Mouse (Mus musculus) liver, embryonic 14.5 days (tissue): ENCODE data around the gene Vegfb. TPM values are rescaled to one million over a fixed set of nuclear protein-coding genes. Genes with fewer than 3 reads are reported as not detected.

Experiments used
- ATAC-seq: fragments of 200-750 bp; cut with Nextera tagmentation; 2 replicates; pipeline ENCODE4 v1.8.0; 2017; ENCODE audit warnings: moderate number of reproducible peaks, mild to moderate bottlenecking, moderate library complexity; ENCODE audit not compliant: insufficient read depth
- DNase-seq, 3 experiments: peaks; one replicate each; pipeline ENCODE4 v3.0.0-alpha.2; 2012 to 2013; ENCODE audit warnings: low read depth in 3 of 3, low spot score in 3 of 3
- H3K27ac ChIP-seq: fragments of 300-500 bp; sonication (generic); 2 replicates; pipeline ENCODE4 v1.5.1; 2014; ENCODE audit warnings: moderate library complexity, mild to moderate bottlenecking, control low read depth, inconsistent platforms
- H3K27me3 ChIP-seq: fragments of 300-500 bp; sonication (generic); 2 replicates; pipeline ENCODE4 v1.6.1; 2014; ENCODE audit warnings: mild to moderate bottlenecking, low read length, moderate library complexity; ENCODE audit not compliant: control insufficient read depth, insufficient read depth
- H3K36me3 ChIP-seq: fragments of 300-500 bp; sonication (generic); replicated peaks from 2 replicates; pipeline ENCODE4 v1.6.1; 2014; ENCODE audit warnings: low read depth; ENCODE audit not compliant: control insufficient read depth, insufficient read depth
- H3K4me1 ChIP-seq, 2 experiments: fragments of 200-500 bp in 1 of 2; fragments of 300-500 bp in 1 of 2; sonication (generic) in 1 of 2; replicated peaks; 2 replicates each; pipeline ENCODE4 v1.6.1; 2012 to 2014; ENCODE audit warnings: antibody characterized with exemption in 1 of 2, inconsistent platforms in 1 of 2, low read length in 1 of 2; ENCODE audit not compliant: control insufficient read depth in 2 of 2, insufficient read depth in 2 of 2
- H3K4me2 ChIP-seq: fragments of 300-500 bp; sonication (generic); 2 replicates; pipeline ENCODE4 v1.6.1; 2014; ENCODE audit warnings: low read depth, mild to moderate bottlenecking, control low read depth, moderate library complexity
- H3K4me3 ChIP-seq, 2 experiments: fragments of 200-500 bp in 1 of 2; fragments of 300-500 bp in 1 of 2; sonication (generic) in 1 of 2; 2 replicates each; pipeline ENCODE4 v1.5.1; 2012 to 2014; ENCODE audit warnings: low read depth in 2 of 2, low read length in 2 of 2, mild to moderate bottlenecking in 2 of 2, control low read depth in 1 of 2, inconsistent platforms in 1 of 2, moderate library complexity in 1 of 2; ENCODE audit not compliant: insufficient read depth in 1 of 2
- H3K9ac ChIP-seq: fragments of 300-500 bp; sonication (generic); replicated peaks from 2 replicates; pipeline ENCODE4 v1.6.1; 2014; ENCODE audit warnings: mild to moderate bottlenecking, control low read depth, moderate library complexity
- H3K9me3 ChIP-seq: fragments of 300-500 bp; sonication (generic); 2 replicates; pipeline ENCODE4 v1.6.1; 2016; ENCODE audit warnings: low read length, mixed read lengths; ENCODE audit not compliant: control insufficient read depth
- CTCF ChIP-seq: IDR thresholded peaks from 2 replicates; pipeline ENCODE4 v1.5.1; 2016; ENCODE audit warnings: antibody characterized with exemption, low read depth, control low read depth
- EP300 ChIP-seq: IDR thresholded peaks from 2 replicates; pipeline ENCODE4 v1.6.1; 2016; ENCODE audit warnings: antibody characterized with exemption, low read depth
- WGBS: fragments of 180-500 bp; shearing (Covaris S2); extraction: QIAGEN DNeasy Blood & Tissue Kit; methylation state at CpG from one replicate; pipeline ENCODE4 v1.1.7; 2014; ENCODE audit not compliant: insufficient replicate concordance; 5-methylcytosine and 5-hydroxymethylcytosine counted together
- polyA plus RNA-seq, 2 experiments: library from polyadenylated mRNA; depleted of rRNA in 1 of 2; stranded (reverse) in 1 of 2; unstranded in 1 of 2; fragments of >200 nt; fragmentation: Nextera tagmentation in 1 of 2; extraction: Ambion mirVana in 1 of 2; gene quantifications; 2 replicates each; pipeline versions ENCODE4 v1.2.1 to v1.2.3; 2012 to 2014

Gene Vegfb
- polyA plus RNA-seq, 2 experiments = 7.6 to 9.5 TPM

DNA sequence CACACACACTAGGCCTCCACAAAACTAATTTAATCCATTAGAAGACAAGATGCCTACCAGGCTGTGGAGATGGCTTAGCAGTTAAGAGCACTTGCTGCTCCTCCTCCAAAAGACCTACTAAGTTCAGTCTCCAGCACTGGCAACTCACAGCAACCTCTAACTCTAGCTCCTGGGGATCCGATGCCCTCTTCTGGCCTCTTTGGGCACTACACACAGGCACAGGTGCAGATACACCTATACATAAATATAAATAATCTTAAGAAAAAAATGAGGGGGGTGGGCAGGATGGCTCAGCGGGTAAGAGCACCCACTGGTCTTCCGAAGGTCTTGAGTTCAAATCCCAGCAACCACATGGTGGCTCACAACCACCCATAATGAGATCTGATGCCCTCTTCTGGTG is 51.2 kb downstream of the Vegfb start:
- 9% methylated on average over 3 of the region's 3 CpGs for WGBS
- H3K27me3 ChIP-seq = peaks cover 47% of the 10 kb centered on the region

DNA sequence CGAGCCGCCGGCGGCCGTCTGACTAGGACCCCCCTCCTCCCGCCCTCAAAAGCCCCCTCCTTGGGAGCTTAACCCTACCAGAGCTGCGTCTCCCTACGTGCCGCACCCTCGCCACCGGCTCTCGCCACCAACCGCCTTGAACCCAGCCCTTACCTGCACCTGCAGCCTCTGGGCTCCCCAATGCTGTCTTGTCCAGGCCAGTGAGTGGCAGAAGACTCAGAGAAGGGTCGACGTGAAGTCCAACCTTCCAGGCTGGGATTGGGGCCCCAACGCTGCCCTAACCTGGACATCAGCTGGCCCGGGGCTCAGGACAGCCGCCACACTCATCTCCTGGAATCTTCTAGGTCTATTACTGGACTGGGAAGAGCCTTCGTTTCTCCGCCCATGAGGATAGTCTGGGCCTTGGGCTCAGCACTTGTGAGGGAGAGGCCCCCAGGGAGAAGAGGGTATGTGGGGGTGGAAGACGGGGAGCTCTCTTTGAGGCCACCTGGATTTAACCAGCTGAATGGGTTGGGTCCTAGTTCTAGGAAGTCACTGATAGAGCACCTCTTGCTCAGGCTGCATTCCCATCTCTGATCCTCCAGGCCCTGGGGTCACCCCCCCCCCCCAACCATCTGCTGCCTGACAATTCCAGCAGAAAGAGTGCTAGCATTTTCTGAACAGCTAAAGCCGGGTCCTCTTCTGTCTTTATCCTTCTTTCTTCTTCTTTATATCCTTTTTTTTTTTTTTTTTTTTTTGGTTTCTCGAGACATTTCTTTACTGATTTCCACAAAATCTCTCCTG is 53.1 kb downstream of the Vegfb start, which contains the start of gene Kcnk4:
Kcnk4 (minus strand) TSS at position 321 of the 783 bp plus-strand sequence.
- H3K4me1 ChIP-seq = no peaks in the 10 kb centered on the region
- no peak within 1 kb of the TSS for H3K27ac ChIP-seq
- peak within 1 kb of the TSS; percentile 18 for H3K4me2 ChIP-seq
- ATAC-seq (no peak), DNase-seq (no peak)
- TF ChIP-seq EP300 (no peak), CTCF (no peak)
- no peaks in the 10 kb centered on the region for H3K36me3 ChIP-seq
- H3K27me3 ChIP-seq = peaks cover 61% of the 10 kb centered on the region
- H3K9me3 ChIP-seq = no peaks in the 10 kb centered on the region
- 0 out of 4 replicates have a peak within 1 kb of the TSS, but pooled peaks of 1 of the 2 experiments have one; percentile 12 for H3K4me3 ChIP-seq
- 12% methylated on average over 23 of the region's 23 CpGs for WGBS
- no peak within 1 kb of the TSS for H3K9ac ChIP-seq

More for the DNA sequence above, 51.2 kb downstream of the Vegfb start:
- Histone ChIP-seq H3K27ac (no peak overlapping the region), H3K4me2 (no peak overlapping the region), H3K9me3 (no peaks in the 10 kb centered on the region), H3K36me3 (no peaks in the 10 kb centered on the region), H3K9ac (no peak overlapping the region), H3K4me3 (no peak overlapping the region), H3K4me1 (peaks cover 3% of the 10 kb centered on the region in 2 experiments; a peak in 2 of 4 replicates)
- TF ChIP-seq CTCF (peak; percentile 75), EP300 (no peak)
- DNase-seq (no peak), ATAC-seq (no peak)

DNA sequence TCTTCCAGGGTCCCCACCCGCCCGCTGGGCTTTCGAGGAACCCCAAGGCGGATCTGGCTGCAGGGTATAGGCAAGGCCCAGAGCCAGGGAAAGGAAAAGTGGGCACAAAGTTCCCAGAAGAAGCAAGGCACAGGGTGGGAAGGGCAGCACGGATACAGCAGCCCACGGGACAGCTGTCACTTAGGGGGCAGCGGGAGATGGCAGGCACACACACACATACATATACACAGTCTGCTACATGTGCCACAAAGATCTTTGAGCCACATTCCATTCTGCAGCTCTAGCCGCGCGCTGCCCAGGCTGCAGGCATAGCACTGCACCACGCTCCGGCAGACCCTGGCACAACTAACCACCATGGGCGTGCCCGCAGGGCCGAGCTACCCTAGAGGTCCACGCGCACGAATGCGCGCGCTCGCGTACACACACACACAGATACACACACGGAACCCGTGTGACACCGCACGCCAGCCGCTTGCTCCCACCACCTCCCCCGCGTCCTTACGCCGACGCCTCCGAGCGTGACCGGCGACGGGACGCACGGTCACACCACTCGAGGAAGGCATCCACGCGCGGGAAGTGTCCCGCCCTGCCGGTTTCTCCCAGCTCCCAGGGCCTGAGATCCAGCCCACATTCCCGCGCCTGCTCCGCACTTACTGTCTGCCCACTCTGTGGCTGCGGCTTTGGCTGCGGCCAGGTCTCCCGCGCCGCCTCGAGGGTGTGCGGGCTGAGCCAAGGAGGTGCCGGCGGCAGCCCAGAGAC is 53.8 kb downstream of the Vegfb start:
- DNase-seq = no peak
- no peaks in the 10 kb centered on the region for H3K36me3 ChIP-seq
- no peak overlapping the region for H3K27ac ChIP-seq
- no peak for TF ChIP-seq EP300
- TF ChIP-seq CTCF = no peak
- ATAC-seq = no peak
- H3K4me2 ChIP-seq = peak overlapping the region; percentile 18
- H3K9ac ChIP-seq = no peak overlapping the region
- no peaks in the 10 kb centered on the region for H3K4me1 ChIP-seq
- 8% methylated on average over 58 of the region's 58 CpGs for WGBS
- peaks cover 68% of the 10 kb centered on the region for H3K27me3 ChIP-seq
- H3K4me3 ChIP-seq = 0 out of 4 replicates have a peak overlapping the region, but pooled peaks of 1 of the 2 experiments have one; percentile 12
- H3K9me3 ChIP-seq = no peaks in the 10 kb centered on the region

DNA sequence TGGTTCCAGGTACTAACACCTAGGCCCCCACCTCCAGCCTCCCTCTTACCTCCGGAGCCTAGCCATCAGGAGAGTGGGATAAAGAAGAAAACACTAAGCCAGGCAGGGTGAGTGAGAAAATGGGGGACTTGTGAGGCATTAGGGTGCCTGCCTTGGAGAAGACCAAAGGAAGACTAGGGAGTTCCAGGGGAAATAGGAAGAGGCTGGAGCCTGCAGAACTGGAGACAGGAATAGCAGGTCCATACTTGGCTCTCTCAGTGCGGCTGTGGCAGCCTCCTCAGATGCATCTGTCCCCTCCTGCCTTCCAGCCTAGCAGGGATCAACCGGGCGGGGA is 54.4 kb downstream of the Vegfb start:
- no peak for DNase-seq
- no peak overlapping the region for H3K9ac ChIP-seq
- H3K27me3 ChIP-seq = peaks cover 74% of the 10 kb centered on the region
- no peaks in the 10 kb centered on the region for H3K36me3 ChIP-seq
- no peak overlapping the region for H3K27ac ChIP-seq
- no peaks in the 10 kb centered on the region for H3K9me3 ChIP-seq
- 29% methylated on average over 4 of the region's 4 CpGs for WGBS
- H3K4me1 ChIP-seq = no peaks in the 10 kb centered on the region
- no peak overlapping the region for H3K4me2 ChIP-seq
- TF ChIP-seq CTCF (no peak), EP300 (no peak)
- ATAC-seq = no peak
- no peak overlapping the region for H3K4me3 ChIP-seq

Other genes starting within 250 kb of the Vegfb start
- gene Rps6ka4, start 147.0 kb downstream of the Vegfb start, polyA plus RNA-seq (2012; rRNA removed) = 3.0 and 3.1 TPM in 2 replicates
- 4.3 and 5.4 TPM in 2 replicates for gene Rps6ka4, start 147.0 kb downstream of the Vegfb start, polyA plus RNA-seq (2014; fragmentation: Nextera tagmentation; extraction: Ambion mirVana)
- gene Ccdc88b, start 129.4 kb downstream of the Vegfb start, polyA plus RNA-seq (2012; rRNA removed) = 1.5 and 2.3 TPM in 2 replicates
- gene Ccdc88b, start 129.4 kb downstream of the Vegfb start, polyA plus RNA-seq (2014; fragmentation: Nextera tagmentation; extraction: Ambion mirVana) = 0.76 and 1.1 TPM in 2 replicates
- 65.7 and 69.4 TPM in 2 replicates for gene Trmt112, start 78.0 kb downstream of the Vegfb start, polyA plus RNA-seq (2012; rRNA removed)
- gene Trmt112, start 78.0 kb downstream of the Vegfb start, polyA plus RNA-seq (2014; fragmentation: Nextera tagmentation; extraction: Ambion mirVana) = 75.2 and 77.4 TPM in 2 replicates
- gene Prdx5, start 77.5 kb downstream of the Vegfb start, polyA plus RNA-seq (2012; rRNA removed) = 41.8 and 54.9 TPM in 2 replicates
- 78.7 and 87.2 TPM in 2 replicates for gene Prdx5, start 77.5 kb downstream of the Vegfb start, polyA plus RNA-seq (2014; fragmentation: Nextera tagmentation; extraction: Ambion mirVana)
- gene Esrra, start 65.8 kb downstream of the Vegfb start, polyA plus RNA-seq (2012; rRNA removed) = 6.2 and 6.6 TPM in 2 replicates
- 1.6 and 2.2 TPM in 2 replicates for gene Esrra, start 65.8 kb downstream of the Vegfb start, polyA plus RNA-seq (2014; fragmentation: Nextera tagmentation; extraction: Ambion mirVana)
- 0.13 and 0.16 TPM in 2 replicates for gene Catsperz, start 62.3 kb downstream of the Vegfb start, polyA plus RNA-seq (2012; rRNA removed)
- 0.28 and 0.37 TPM in 2 replicates for gene Catsperz, start 62.3 kb downstream of the Vegfb start, polyA plus RNA-seq (2014; fragmentation: Nextera tagmentation; extraction: Ambion mirVana)
- gene Kcnk4, start 53.1 kb downstream of the Vegfb start, polyA plus RNA-seq (2012; rRNA removed) = not detected in 2 replicates
- gene Kcnk4, start 53.1 kb downstream of the Vegfb start, polyA plus RNA-seq (2014; fragmentation: Nextera tagmentation; extraction: Ambion mirVana) = 0.05 TPM in 1 of 2 replicates, not detected in the other
- gene Bad, start 45.8 kb downstream of the Vegfb start, polyA plus RNA-seq (2012; rRNA removed) = 22.3 and 22.8 TPM in 2 replicates
- 25.7 and 27.9 TPM in 2 replicates for gene Bad, start 45.8 kb downstream of the Vegfb start, polyA plus RNA-seq (2014; fragmentation: Nextera tagmentation; extraction: Ambion mirVana)
- 5.5 and 8.8 TPM in 2 replicates for gene Gpr137, start 45.2 kb downstream of the Vegfb start, polyA plus RNA-seq (2012; rRNA removed)
- gene Gpr137, start 45.2 kb downstream of the Vegfb start, polyA plus RNA-seq (2014; fragmentation: Nextera tagmentation; extraction: Ambion mirVana) = 4.4 and 4.5 TPM in 2 replicates
- gene Ppp1r14b, start 12.7 kb downstream of the Vegfb start, polyA plus RNA-seq (2012; rRNA removed) = 52.2 and 69.6 TPM in 2 replicates
- gene Ppp1r14b, start 12.7 kb downstream of the Vegfb start, polyA plus RNA-seq (2014; fragmentation: Nextera tagmentation; extraction: Ambion mirVana) = 74.0 and 79.2 TPM in 2 replicates
- 7.2 and 7.7 TPM in 2 replicates for gene Plcb3, start 11.2 kb downstream of the Vegfb start, polyA plus RNA-seq (2012; rRNA removed)
- 4.6 and 4.9 TPM in 2 replicates for gene Plcb3, start 11.2 kb downstream of the Vegfb start, polyA plus RNA-seq (2014; fragmentation: Nextera tagmentation; extraction: Ambion mirVana)
- 31.7 and 46.1 TPM in 2 replicates for gene Fkbp2, start 7.2 kb downstream of the Vegfb start, polyA plus RNA-seq (2012; rRNA removed)
- gene Fkbp2, start 7.2 kb downstream of the Vegfb start, polyA plus RNA-seq (2014; fragmentation: Nextera tagmentation; extraction: Ambion mirVana) = 65.7 and 67.1 TPM in 2 replicates
- 7.8 and 8.6 TPM in 2 replicates for gene Dnajc4, start 4.9 kb upstream of the Vegfb start, polyA plus RNA-seq (2012; rRNA removed)
- 10.0 and 10.5 TPM in 2 replicates for gene Dnajc4, start 4.9 kb upstream of the Vegfb start, polyA plus RNA-seq (2014; fragmentation: Nextera tagmentation; extraction: Ambion mirVana)
- 6.8 and 7.1 TPM in 2 replicates for gene Nudt22, start 8.5 kb upstream of the Vegfb start, polyA plus RNA-seq (2012; rRNA removed)
- gene Nudt22, start 8.5 kb upstream of the Vegfb start, polyA plus RNA-seq (2014; fragmentation: Nextera tagmentation; extraction: Ambion mirVana) = 9.7 and 10.9 TPM in 2 replicates
- gene Trpt1, start 8.5 kb upstream of the Vegfb start, polyA plus RNA-seq (2012; rRNA removed) = 1.8 and 1.9 TPM in 2 replicates
- gene Trpt1, start 8.5 kb upstream of the Vegfb start, polyA plus RNA-seq (2014; fragmentation: Nextera tagmentation; extraction: Ambion mirVana) = 1.7 and 2.0 TPM in 2 replicates
- 58.1 and 58.9 TPM in 2 replicates for gene Fermt3, start 31.8 kb upstream of the Vegfb start, polyA plus RNA-seq (2012; rRNA removed)
- 72.2 and 78.4 TPM in 2 replicates for gene Fermt3, start 31.8 kb upstream of the Vegfb start, polyA plus RNA-seq (2014; fragmentation: Nextera tagmentation; extraction: Ambion mirVana)
- 56.2 and 86.2 TPM in 2 replicates for gene Stip1, start 52.3 kb upstream of the Vegfb start, polyA plus RNA-seq (2012; rRNA removed)
- gene Stip1, start 52.3 kb upstream of the Vegfb start, polyA plus RNA-seq (2014; fragmentation: Nextera tagmentation; extraction: Ambion mirVana) = 113 and 122 TPM in 2 replicates
- 4.5 TPM in 2 replicates for gene Macrod1, start 69.2 kb upstream of the Vegfb start, polyA plus RNA-seq (2012; rRNA removed)
- gene Macrod1, start 69.2 kb upstream of the Vegfb start, polyA plus RNA-seq (2014; fragmentation: Nextera tagmentation; extraction: Ambion mirVana) = 3.7 and 5.1 TPM in 2 replicates
- 0.01 and 0.02 TPM in 2 replicates for gene Flrt1, start 118.1 kb upstream of the Vegfb start, polyA plus RNA-seq (2012; rRNA removed)
- 0.08 and 0.09 TPM in 2 replicates for gene Flrt1, start 118.1 kb upstream of the Vegfb start, polyA plus RNA-seq (2014; fragmentation: Nextera tagmentation; extraction: Ambion mirVana)
- 31.5 and 34.7 TPM in 2 replicates for gene Otub1, start 218.7 kb upstream of the Vegfb start, polyA plus RNA-seq (2012; rRNA removed)
- gene Otub1, start 218.7 kb upstream of the Vegfb start, polyA plus RNA-seq (2014; fragmentation: Nextera tagmentation; extraction: Ambion mirVana) = 50.5 and 52.4 TPM in 2 replicates
- gene Cox8a, start 230.0 kb upstream of the Vegfb start, polyA plus RNA-seq (2012; rRNA removed) = 282 and 547 TPM in 2 replicates
- gene Cox8a, start 230.0 kb upstream of the Vegfb start, polyA plus RNA-seq (2014; fragmentation: Nextera tagmentation; extraction: Ambion mirVana) = 803 and 809 TPM in 2 replicates